Mouse (Mus musculus) forebrain, embryonic 16.5 days (tissue): Measurements from ENCODE around the gene Olfr981. TPM values are rescaled to one million over a fixed set of nuclear protein-coding genes. Genes with fewer than 3 reads are reported as not detected.
"Not testable (repeated sequence)": the region's sequence is repeated elsewhere in the genome, so short reads cannot be mapped to it uniquely, and the experiment has no call there.

Experiments
- ATAC-seq: fragments of 200-750 bp; cut with Nextera tagmentation; 2 replicates; pipeline ENCODE4 v1.8.0; 2017; ENCODE audit warnings: mild to moderate bottlenecking, moderate library complexity
- H3K27ac ChIP-seq: fragments of 300-500 bp; sonication (generic); 2 replicates; pipeline ENCODE4 v1.5.1; 2014; ENCODE audit warnings: low read length, control low read depth
- H3K27me3 ChIP-seq: fragments of 300-500 bp; sonication (generic); replicated peaks from 2 replicates; pipeline ENCODE4 v1.6.1; 2014; ENCODE audit warnings: low read length; ENCODE audit not compliant: control insufficient read depth, insufficient read depth
- H3K36me3 ChIP-seq: fragments of 300-500 bp; sonication (generic); 2 replicates; pipeline ENCODE4 v1.6.1; 2014; ENCODE audit not compliant: control insufficient read depth, insufficient read depth
- H3K4me1 ChIP-seq: fragments of 300-500 bp; sonication (generic); replicated peaks from 2 replicates; pipeline ENCODE4 v1.6.1; 2014; ENCODE audit warnings: low read length; ENCODE audit not compliant: control insufficient read depth, insufficient read depth
- H3K4me2 ChIP-seq: fragments of 300-500 bp; sonication (generic); 2 replicates; pipeline ENCODE4 v1.6.1; 2014; ENCODE audit warnings: mild to moderate bottlenecking, low read length, control low read depth
- H3K4me3 ChIP-seq: fragments of 300-500 bp; sonication (generic); replicated peaks from 2 replicates; pipeline ENCODE4 v1.5.1; 2014; ENCODE audit warnings: mild to moderate bottlenecking, low read length, control low read depth
- H3K9ac ChIP-seq: fragments of 300-500 bp; sonication (generic); replicated peaks from 2 replicates; pipeline ENCODE4 v1.6.1; 2014; ENCODE audit warnings: low read depth, low read length, control low read depth
- H3K9me3 ChIP-seq: fragments of 300-500 bp; sonication (generic); 2 replicates; pipeline ENCODE4 v1.6.1; 2016; ENCODE audit warnings: low read length; ENCODE audit not compliant: control insufficient read depth
- WGBS: fragments of 180-500 bp; shearing (Covaris S2); extraction: QIAGEN DNeasy Blood & Tissue Kit; methylation state at CpG from one replicate; pipeline ENCODE4 v1.1.7; 2014; 5-methylcytosine and 5-hydroxymethylcytosine counted together
- polyA plus RNA-seq: library from polyadenylated mRNA; unstranded; fragments of >200 nt; fragmentation: Nextera tagmentation; extraction: Ambion mirVana; gene quantifications from 2 replicates; pipeline ENCODE4 v1.2.1, GENCODE M21; 2015

The Olfr981 gene
- polyA plus RNA-seq: not detected in 2 replicates

GRCm38 (mm10) chr9:40021164-40021563 lies at the start of gene Olfr981:
TSS of gene Olfr981 (plus strand) at chr9:40021464.
- Histone ChIP-seq H3K4me3 (no peak within 1 kb of the TSS), H3K9me3 (no peaks in the 10 kb centered on the region), H3K36me3 (no peaks in the 10 kb centered on the region), H3K9ac (no peak within 1 kb of the TSS), H3K27me3 (no peaks in the 10 kb centered on the region), H3K4me2 (no peak within 1 kb of the TSS), H3K4me1 (no peaks in the 10 kb centered on the region), H3K27ac (no peak within 1 kb of the TSS)
- 68% methylated on average over 2 of the region's 2 CpGs for WGBS
- ATAC-seq: no peak

- not testable (repeated sequence) for H3K9me3 ChIP-seq, H3K4me1 ChIP-seq, H3K4me3 ChIP-seq, H3K36me3 ChIP-seq, H3K9ac ChIP-seq, H3K4me2 ChIP-seq, H3K27ac ChIP-seq, H3K27me3 ChIP-seq, ATAC-seq
- WGBS: 94% methylated on average over 1 of the region's 1 CpGs
Observed at GRCm38 (mm10) chr9:39976581-39977145, 44.6 kb upstream of the Olfr981 start.

GRCm38 (mm10) chr9:39991813-39992212 lies 29.5 kb upstream of the Olfr981 start, which contains the start of gene Olfr978:
TSS of gene Olfr978 (plus strand) at chr9:39992113.
- H3K27ac ChIP-seq: no peak within 1 kb of the TSS
- H3K36me3 ChIP-seq: no peaks in the 10 kb centered on the region
- ATAC-seq: no peak
- no peak within 1 kb of the TSS for H3K9ac ChIP-seq
- H3K4me3 ChIP-seq: no peak within 1 kb of the TSS
- H3K27me3 ChIP-seq: no peaks in the 10 kb centered on the region
- H3K4me2 ChIP-seq: no peak within 1 kb of the TSS
- H3K9me3 ChIP-seq: no peaks in the 10 kb centered on the region
- WGBS: 86% methylated on average over 2 of the region's 2 CpGs
- no peaks in the 10 kb centered on the region for H3K4me1 ChIP-seq

- Histone ChIP-seq H3K4me3 (no peak within 1 kb of the TSS), H3K27ac (no peak within 1 kb of the TSS), H3K27me3 (no peaks in the 10 kb centered on the region), H3K4me1 (no peaks in the 10 kb centered on the region), H3K36me3 (no peaks in the 10 kb centered on the region), H3K9me3 (no peaks in the 10 kb centered on the region), H3K9ac (no peak within 1 kb of the TSS), H3K4me2 (no peak within 1 kb of the TSS)
- 97% methylated on average over 1 of the region's 1 CpGs for WGBS
- ATAC-seq: no peak
Observed at GRCm38 (mm10) chr9:40003365-40003764, 17.9 kb upstream of the Olfr981 start, which contains the start of gene Olfr979. TSS of gene Olfr979 (minus strand) at chr9:40003465.

GRCm38 (mm10) chr9:40009482-40009881 lies 11.8 kb upstream of the Olfr981 start, which contains the start of gene Olfr980:
TSS of gene Olfr980 (minus strand) at chr9:40009582.
- ATAC-seq: no peak
- Histone ChIP-seq H3K4me2 (no peak within 1 kb of the TSS), H3K36me3 (no peaks in the 10 kb centered on the region), H3K27ac (no peak within 1 kb of the TSS), H3K27me3 (no peaks in the 10 kb centered on the region), H3K9ac (no peak within 1 kb of the TSS), H3K4me3 (no peak within 1 kb of the TSS), H3K4me1 (no peaks in the 10 kb centered on the region), H3K9me3 (no peaks in the 10 kb centered on the region)
- 93% methylated on average over 1 of the region's 1 CpGs for WGBS

- no peak overlapping the region for H3K4me3 ChIP-seq
- ATAC-seq: no peak
- no peak overlapping the region for H3K27ac ChIP-seq
- WGBS: 95% methylated on average over 19 of the region's 19 CpGs
- no peaks in the 10 kb centered on the region for H3K36me3 ChIP-seq
- no peak overlapping the region for H3K4me2 ChIP-seq
- H3K9ac ChIP-seq: no peak overlapping the region
- no peaks in the 10 kb centered on the region for H3K9me3 ChIP-seq
- no peaks in the 10 kb centered on the region for H3K4me1 ChIP-seq
- no peaks in the 10 kb centered on the region for H3K27me3 ChIP-seq
Observed at GRCm38 (mm10) chr9:40050138-40050537, 28.9 kb downstream of the Olfr981 start.

GRCm38 (mm10) chr9:40073529-40073928 lies 52.3 kb downstream of the Olfr981 start, which contains the start of gene Olfr982:
TSS of gene Olfr982 (plus strand) at chr9:40073829.
- no peak within 1 kb of the TSS for H3K27ac ChIP-seq
- H3K9ac ChIP-seq: no peak within 1 kb of the TSS
- no peaks in the 10 kb centered on the region for H3K36me3 ChIP-seq
- H3K4me3 ChIP-seq: no peak within 1 kb of the TSS
- no peak for ATAC-seq
- H3K9me3 ChIP-seq: no peaks in the 10 kb centered on the region
- no peaks in the 10 kb centered on the region for H3K4me1 ChIP-seq
- 77% methylated on average over 2 of the region's 2 CpGs for WGBS
- H3K4me2 ChIP-seq: no peak within 1 kb of the TSS
- no peaks in the 10 kb centered on the region for H3K27me3 ChIP-seq

Other genes with a start within 250 kb of the Olfr981 start
- not detected in 2 replicates for gene Olfr968, start 238.2 kb upstream of the Olfr981 start, polyA plus RNA-seq
- not detected in 2 replicates for gene Olfr969, start 230.5 kb upstream of the Olfr981 start, polyA plus RNA-seq
- gene Olfr970, start 212.6 kb upstream of the Olfr981 start, polyA plus RNA-seq: not detected in 2 replicates
- gene Olfr971, start 184.6 kb upstream of the Olfr981 start, polyA plus RNA-seq: not detected in 2 replicates
- gene Olfr972, start 155.0 kb upstream of the Olfr981 start, polyA plus RNA-seq: not detected in 2 replicates
- gene Olfr229, start 114.1 kb upstream of the Olfr981 start, polyA plus RNA-seq: not detected in 2 replicates
- gene Olfr974, start 84.0 kb upstream of the Olfr981 start, polyA plus RNA-seq: not detected in 2 replicates
- gene Olfr975, start 69.4 kb upstream of the Olfr981 start, polyA plus RNA-seq: not detected in 2 replicates
- not detected in 2 replicates for gene Olfr976, start 60.3 kb upstream of the Olfr981 start, polyA plus RNA-seq
- not detected in 2 replicates for gene Olfr978, start 29.4 kb upstream of the Olfr981 start, polyA plus RNA-seq
- gene Olfr979, start 18.0 kb upstream of the Olfr981 start, polyA plus RNA-seq: not detected in 2 replicates
- not detected in 2 replicates for gene Olfr980, start 11.9 kb upstream of the Olfr981 start, polyA plus RNA-seq
- gene Olfr982, start 52.4 kb downstream of the Olfr981 start, polyA plus RNA-seq: not detected in 2 replicates
- not detected in 2 replicates for gene Olfr983, start 72.1 kb downstream of the Olfr981 start, polyA plus RNA-seq
- not detected in 2 replicates for gene Olfr984, start 92.7 kb downstream of the Olfr981 start, polyA plus RNA-seq
- not detected in 2 replicates for gene Olfr985, start 108.7 kb downstream of the Olfr981 start, polyA plus RNA-seq
- not detected in 2 replicates for gene Tmem225, start 126.7 kb downstream of the Olfr981 start, polyA plus RNA-seq
- gene Olfr986, start 159.5 kb downstream of the Olfr981 start, polyA plus RNA-seq: not detected in 2 replicates
- gene Zfp202, start 170.9 kb downstream of the Olfr981 start, polyA plus RNA-seq: 11.0 and 12.0 TPM in 2 replicates
- 103 and 127 TPM in 2 replicates for gene Scn3b, start 247.8 kb downstream of the Olfr981 start, polyA plus RNA-seq